Mouse (Mus musculus) heart, adult 9 months (tissue): Measurements from ENCODE around the gene Nprl3.
"Not testable (repeated sequence)": the region's sequence is repeated elsewhere in the genome, so short reads cannot be mapped to it uniquely, and the experiment has no call there.

Experiments
- DNase-seq, 2 experiments: peaks; one replicate each; pipeline ENCODE4 v3.0.0; 2022; ENCODE audit warnings: low spot score in 2 of 2

The Nprl3 gene

DNA sequence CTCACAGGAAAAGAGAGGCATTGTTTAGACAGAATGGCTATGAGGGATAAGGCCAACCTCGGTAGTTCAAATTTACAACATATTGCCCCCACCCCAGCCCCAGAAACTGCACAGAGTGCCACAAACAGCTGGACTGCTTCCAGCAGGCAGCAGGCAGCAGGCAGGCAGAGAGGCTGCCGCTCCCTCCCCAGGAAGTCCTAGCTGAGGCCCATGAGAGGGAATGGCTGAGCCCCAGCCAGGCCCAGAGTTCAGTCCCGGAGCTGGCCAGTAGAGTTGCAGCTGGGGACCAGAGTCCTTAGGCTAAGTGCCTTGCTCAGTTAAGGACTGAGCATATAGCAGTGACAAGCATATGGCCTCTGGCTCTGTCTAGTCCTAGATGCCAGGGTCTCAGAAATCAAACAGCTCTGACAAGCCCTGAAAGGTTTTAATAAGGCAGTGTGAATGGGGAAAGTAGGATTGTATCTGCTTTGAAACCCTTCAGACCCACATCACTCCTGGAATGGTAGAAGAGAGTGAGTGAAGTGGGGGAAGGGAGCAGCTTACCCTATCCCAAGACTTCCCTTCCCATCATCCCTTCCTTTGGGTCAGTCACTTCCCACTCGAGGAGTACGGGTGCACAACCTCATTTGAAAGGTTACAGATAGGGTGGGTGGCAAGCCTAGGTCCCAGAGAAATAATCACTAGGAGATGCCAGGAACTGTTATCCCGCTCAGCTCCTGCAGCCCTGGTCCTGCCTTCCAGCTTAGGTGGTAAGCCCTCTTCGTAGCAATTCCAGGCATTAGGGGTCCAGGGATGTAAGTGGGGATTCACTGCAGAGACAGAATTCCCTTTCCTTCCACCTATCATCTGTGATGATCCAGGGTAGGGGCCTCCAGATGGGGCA is 42.0 kb downstream of the Nprl3 start:
- peak in 1 of 2 experiments; percentile 50 for DNase-seq

DNA sequence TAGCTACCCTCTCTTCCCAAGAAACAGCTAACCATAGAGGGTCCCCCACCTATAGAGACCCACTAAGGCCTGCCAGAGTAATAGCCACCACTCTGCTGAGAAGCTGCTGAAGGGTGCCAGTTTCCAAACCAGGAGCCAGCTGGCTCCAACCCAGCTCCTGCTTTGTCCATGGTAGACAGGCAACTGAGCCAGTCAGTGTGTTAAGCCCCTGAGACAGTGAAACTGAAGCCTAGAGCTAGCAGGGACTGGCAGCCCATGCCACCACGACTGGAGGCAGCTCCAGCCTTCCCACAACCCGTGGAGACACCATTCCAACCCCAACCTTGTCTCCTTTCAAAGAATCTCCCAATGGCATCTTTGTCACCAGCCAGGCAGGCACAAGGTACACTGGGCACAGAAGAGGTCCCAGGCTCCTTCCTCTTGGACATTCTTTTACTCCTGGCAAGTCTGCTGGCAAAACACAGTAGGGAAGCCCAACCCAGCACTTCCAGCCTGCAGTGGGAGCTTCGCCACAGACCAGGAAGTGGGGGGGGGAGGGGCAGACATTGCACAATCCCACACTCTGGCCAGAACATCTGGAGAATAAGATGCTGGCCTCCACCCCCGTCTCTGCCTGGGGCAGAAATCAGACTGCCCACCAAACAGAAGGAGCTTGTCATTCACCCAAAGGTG is 42.9 kb downstream of the Nprl3 start:
- DNase-seq = peak; percentile 93

DNA sequence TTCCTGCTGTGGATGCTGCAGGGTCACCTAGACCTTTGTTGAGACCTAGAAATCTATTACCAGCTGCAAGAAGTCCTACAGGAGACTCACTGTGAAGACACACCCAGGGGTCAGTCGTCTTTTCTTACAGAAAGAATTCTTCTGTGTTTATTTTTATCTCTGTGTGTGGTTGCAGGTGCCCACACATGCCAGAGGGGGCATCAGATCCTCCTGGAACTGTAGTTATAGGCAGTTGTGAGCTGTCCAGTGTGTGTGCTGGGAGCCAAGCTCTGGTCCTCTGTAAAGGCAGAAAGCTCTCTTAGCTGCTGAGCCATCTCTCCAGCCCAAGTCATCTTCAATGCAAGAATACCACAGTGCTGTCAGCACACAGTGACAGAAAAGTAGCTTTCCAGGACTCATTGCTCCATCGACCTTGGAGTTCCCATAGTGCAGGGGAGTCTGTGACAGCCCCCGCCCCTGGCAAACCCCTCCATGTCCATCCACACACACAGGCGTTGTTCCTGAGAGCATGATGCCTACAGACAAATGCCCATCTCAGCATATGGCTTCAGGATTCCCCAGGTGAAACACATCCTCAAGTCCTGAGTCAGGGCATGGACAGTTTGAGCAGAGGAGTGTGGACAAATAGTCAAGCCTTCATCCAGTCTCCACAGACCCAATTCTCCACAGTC is 44.1 kb downstream of the Nprl3 start:
- no peak for DNase-seq

DNA sequence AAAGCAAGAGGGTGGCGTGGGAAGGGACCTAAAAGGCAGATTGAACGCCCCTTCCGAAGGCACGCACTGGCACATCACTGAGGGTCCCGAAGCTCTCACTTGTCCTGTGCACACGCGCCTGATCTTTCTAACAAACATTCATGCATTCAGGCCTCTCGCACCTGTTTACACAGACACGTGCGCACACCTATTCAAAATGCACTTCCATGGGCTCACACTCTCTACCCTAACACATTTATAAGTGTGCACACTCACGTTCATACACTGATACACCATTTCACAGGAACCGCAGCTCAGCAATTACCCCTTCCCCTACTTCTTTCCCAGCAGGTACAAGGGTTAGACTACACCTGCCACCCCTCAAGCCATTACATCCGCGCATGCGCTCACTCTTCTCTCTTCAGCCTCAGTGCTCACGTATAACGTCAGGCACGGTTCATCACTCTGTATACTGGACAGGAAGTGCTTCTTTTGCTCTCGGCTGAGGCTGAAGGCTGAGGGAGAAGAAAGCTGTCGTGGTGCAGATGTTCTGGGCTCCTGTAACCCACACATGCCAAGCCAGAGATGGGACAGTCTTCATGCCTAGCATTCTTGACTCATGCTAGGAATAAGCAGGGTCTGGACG is 44.8 kb downstream of the Nprl3 start:
- DNase-seq = no peak

DNA sequence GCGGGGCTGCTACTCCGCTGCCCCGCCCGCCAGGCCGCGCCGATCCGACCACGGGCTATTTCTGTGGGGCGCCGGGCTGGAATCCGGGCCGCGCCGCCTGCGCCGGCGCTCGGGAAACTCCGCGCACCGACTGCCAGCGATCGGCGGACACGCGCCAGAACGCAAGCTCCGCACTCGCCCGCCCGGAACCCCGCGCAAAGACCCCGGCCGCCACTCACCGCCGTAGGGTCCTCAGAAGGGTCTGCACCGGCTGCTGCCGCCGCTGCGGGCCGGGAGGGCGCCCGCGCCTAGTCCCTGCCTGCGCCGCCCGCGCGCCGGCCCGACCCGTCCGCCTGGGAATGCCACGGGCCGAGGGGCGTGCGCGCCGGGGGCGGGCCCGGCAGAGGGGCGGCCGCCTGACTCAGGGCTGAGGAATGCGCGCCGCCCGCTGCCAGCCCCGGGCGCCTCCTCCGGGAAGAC is 45.5 kb downstream of the Nprl3 start, which contains the start of gene Rhbdf1:
TSS of gene Rhbdf1 (minus strand) at position 350 of the 459 bp plus-strand sequence.
- peak; percentile 64 to 70 for DNase-seq

DNA sequence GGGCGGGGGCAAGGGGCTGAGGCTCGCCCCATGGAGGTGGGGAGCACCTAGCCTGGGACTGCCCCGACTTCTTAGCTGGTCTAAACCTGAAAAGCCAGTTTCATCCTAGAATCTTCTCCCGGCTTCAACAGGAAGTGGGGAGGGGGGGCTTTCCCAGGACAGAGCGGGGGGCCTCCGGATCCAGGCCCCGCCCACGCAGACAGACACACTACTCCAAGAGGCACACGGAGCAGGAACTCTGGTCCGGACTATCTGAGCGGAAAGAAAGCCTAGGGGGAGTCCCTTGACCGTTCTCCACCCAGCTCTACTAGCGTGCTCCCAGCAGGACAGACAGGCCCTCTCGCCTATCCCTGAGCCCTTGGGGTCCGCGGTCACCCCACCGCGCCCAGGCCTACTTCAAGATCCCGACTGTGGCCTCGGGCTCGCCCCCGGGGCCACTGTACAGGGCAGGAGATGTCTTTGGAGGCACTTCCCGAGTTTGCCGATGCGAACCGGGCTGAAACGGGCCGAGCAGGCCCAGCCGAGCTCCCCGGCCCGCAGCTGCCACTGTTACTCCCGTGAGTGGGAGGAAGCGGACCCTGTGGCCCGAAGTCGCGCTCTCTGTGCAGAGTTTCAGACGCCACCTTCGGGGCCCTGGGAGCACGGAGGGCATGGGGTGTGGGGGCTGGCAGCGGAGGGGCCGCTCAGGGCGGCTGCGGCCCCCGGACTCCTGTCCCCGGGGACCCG is 46.1 kb downstream of the Nprl3 start:
- peak; percentile 83 to 84 for DNase-seq

DNA sequence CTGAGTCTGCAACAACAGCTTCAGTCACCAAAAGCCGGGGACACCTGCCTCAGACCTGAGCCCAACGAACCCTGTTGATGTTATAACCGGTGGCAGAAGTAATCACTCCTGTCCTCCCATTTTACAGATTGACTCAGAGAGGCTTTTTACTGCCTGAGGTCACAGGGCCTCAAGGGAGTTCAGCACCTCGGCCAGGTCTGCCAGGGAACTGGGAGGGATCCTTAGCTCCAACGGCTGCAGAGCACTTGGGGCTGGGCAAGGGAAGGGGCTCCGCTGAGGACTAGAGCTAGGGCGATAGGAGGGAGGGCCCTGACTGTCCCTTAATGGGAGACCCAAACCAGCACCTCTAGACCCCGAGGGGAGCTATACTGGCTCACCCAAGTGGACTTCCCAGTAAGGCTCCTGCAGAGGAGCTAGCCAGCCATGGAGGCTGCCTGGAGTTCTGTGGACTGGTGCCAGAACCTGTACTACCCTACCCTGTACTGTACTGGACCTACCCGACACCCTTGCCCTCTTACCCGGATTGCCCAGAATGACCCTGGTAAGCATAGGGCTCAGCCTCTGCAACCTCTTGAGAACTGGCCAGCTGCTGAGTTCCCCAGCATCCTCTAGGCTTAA is 46.8 kb downstream of the Nprl3 start:
- DNase-seq = no peak

DNA sequence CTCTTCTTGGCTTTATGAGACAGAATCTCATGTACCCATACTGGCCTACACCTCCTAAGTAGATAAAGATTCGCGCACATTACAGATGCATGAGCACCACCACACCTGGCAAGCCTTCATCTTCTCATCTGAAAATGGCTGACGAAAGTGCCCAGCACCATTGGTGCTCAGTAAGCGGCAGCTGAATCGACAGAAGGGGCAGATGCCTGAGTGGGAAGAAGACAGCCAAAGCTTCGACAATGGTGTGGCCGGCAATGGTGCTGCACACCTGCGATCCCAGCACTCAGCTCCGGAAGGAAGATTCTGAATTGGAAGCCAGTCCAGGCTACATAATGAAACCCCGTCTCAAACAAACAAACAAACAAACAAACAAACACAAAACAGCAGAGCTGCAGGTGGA is 48.2 kb downstream of the Nprl3 start:
- DNase-seq = no peak

DNA sequence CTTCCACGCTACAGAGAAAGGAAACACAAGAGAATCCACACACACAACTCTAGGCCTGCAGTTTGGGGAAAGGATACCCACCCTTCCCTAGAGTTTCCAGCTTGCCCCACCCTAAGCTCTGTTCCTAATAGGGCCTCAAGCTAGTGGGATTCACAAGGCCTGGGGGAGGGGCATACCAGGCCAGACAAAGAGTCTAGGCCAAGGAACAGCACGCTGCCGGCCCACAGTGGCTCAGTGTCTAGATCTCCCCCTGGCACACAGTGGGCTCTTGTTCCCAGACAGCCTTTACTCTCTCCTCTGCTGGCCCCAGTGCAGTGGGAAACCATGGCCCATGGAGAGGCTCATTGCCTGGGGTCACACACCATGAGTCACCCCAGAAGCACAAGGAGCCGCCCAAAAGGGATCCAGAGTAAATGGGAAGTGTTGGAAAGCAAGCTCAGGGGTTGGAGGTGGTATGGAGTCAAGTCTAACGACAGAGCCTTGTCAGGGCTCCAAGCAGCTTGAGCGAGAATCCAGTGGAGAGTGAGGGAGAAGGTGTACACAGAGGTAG is 48.9 kb downstream of the Nprl3 start:
- DNase-seq = no peak

DNA sequence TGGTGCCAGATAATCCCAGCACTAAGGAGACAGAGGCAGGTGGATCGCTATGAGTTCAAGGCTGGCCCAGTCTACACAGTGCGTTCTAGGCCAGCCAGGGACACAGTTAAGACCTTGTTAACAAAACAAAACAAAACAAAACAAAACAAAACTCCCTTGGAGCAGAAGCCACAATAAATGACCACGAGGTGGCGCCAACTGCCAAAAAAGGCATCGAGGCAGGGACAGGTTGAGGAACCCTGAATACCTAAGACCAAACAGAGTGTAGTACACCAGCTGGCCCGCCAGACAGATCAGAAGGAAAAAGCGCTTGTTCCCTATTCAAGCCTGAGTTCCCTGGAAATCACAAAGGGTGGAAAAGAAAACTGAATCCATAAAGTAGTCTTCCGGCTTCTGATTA is 50.7 kb downstream of the Nprl3 start:
- peak in 1 of 2 experiments; percentile 62 for DNase-seq

DNA sequence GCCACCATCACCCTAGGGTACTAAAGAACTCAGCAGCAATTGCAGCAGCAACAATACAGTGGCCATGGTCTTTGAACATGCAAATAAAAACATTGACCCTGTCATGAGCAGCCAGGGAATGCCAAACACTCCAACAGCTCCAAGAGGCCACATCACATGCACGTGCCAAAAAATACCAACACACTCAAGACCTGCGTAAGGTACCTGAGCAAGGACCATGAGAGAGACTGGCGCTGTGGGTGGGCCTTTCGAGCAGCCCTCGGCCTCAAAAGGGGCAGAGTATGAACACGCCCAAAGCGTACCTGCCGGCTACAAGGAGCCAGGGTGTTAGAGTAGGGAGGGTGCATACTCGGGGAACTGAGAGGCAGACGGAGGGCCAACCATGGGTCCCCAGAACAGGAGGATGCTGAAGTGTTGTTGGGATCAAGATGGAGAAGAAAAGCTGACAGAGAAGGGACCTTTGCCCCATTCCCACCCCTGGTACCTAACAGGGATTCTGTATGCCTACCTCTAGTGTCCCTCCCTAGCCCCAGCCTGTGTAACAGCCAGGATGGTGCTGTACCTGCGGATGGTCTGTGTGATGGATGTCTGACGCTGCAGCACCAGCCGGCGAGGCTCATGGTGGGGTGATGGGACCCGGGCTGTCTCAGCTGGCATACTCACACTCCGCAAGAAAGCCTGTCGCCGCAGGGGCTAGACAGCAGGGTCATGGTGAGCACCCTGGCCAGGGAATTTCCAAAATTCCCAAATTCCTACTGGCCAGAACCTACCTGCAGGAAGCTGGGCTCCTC is 51.9 kb downstream of the Nprl3 start:
- no peak for DNase-seq

DNA sequence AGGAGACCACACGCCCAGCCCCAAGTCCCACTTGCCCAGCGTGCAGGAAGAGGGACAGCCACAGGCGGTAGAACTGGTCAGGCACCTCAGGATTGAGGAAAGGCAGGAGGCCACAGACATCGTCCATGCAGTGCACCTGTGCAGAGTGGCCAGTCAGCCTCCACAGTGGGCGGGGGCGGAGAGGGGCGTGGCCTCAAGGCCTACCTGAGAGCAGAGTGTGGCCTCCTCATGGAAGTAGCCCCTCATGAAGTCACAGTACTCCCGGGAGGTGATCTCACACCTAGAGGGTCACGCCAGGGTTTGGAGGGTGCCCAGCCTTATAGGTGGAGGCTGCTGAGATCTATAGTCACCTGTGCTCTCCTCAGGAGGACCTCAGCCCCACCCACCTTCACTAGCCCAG is 56.9 kb downstream of the Nprl3 start:
- no peak for DNase-seq

DNA sequence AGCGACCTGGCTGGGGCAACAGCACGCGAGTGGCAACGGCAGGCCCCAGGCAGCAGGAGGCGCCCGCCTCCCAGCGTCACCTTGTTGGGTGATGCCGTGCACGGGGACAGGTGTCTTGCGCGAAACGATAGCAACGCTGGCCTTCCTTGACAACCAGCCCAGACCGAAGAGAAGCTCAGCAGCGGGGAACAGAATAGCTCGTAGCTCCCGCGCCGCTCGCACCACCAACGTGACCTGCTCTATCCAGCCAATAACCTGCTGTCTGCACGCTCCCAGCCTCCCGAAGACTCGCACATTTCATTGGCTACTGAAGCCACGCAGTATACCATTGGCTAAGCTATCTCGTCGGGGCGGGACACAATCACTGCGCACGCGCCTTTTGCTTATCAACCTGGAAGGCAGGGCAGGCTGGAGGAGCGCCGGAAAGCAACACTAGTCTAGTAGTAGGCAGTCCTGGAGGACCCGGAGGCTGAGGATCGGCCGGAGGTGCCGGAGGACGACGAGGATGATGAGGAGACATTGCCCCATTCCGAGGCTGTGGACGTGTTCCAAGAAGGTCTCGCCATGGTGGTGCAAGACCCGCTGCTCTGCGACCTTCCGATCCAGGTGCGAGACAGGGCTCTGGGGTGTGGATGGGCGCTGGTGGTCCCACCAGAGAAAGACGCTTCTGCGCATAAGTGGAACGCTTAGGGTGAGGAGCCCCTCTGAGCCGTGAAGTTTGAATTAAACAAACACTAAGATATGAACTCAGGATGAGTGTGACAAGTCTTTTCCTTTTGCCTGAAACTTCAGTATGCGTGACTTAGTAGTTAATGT is 62.2 kb downstream of the Nprl3 start, which contains the start of gene Snrnp25:
TSS of gene Snrnp25 (plus strand) at position 358 of the 816 bp plus-strand sequence.
- DNase-seq = peak; percentile 98

DNA sequence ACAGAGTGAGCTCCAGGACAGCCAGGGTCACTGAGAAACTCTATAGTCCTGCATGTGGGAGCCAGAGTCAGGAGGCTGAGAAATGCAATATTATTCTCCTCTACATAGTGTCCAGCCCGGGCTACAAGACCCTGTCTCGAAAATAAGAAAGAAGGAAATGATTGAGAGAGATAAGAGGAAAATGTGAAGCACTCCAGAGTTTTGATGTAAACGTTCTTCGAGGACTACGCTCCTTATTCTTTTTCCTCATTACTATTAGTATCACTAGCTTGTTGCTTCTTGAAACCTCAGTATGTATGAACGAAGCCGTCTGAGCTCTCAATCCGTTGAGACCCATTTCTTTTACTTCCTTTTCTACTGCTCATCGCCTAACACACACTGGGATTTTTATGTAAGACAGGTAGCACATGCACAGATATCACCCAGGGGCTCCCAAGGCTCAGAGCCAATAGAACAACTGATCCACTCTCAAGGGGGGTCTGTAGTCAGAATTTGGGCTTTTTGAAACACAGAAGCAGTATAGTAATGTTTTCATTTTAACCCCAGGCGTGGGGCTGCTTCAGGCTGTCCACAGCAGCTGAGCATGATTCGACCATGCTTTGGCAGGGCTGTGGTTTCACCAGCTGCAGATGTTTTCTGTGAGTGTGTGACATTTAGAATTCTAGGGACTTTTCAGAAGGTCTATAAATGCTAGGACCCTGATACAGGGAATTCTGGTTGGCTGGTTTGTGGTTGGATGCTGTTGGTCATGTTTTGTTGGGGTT is 65.4 kb downstream of the Nprl3 start:
- no peak for DNase-seq

DNA sequence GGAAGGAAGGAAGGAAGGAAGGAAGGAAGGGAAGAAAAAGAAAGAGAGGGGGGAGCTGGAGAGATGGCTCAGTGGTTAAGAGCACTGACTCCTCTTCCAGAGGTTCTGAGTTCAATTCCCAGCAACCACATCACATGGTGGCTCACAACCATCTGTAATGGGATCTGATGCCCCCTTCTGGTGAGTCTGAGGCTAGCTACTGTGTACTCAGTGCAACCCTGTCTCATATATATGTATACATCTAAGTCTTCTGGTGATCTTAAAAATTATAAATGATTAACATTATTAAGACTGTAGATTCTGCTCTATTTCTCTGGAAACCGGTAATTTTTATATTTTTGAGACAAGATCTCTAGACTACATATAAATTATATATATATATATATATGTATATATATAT is 66.5 kb downstream of the Nprl3 start:
- not testable (repeated sequence) for DNase-seq

DNA sequence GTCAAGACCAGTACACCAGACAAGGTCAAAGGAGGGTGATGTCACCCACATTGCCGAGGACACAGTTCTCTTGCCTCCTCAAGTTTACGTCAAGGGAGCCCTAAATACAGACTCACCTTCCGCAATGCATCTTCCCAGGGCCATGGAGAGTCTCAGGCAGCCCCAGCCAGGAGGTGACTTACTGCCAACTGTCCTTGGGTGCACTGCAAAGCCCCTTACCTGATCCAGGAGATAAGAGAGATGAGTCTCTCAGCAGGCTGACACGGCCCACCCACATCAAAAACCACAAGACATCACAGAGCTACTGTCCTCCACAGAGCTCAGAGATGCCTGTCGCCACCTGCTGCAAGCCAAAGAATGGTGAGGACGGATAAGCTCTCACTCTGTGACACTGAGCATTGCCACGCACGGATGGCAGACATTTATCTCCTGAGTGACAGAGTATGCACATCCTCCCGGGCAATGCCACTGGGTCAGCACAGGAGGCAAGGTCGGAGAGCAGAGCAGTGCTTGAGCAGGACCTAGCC is 67.4 kb downstream of the Nprl3 start, which contains the start of gene Il9r:
TSS of gene Il9r (minus strand) at position 205 of the 527 bp plus-strand sequence.
- DNase-seq = no peak

DNA sequence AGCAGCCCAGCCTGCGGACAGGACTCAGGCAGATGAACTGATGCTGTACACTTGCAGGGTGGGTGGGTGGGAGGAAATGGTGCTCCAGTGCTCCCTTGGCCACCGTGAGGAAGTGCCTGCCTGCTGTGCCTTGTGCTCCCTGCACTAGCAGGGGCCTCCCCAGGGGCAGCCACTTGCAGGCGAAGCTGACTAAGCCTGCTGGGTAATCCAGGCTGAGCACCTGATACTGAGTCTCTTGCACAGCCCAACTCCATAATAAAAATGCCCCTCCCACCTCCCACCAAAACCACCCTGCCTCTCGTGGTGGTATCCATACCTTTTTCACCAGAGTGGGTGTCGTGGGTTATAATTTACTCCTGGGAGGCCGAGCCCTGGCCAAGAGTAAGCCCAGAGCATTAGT is 68.3 kb downstream of the Nprl3 start:
- no peak for DNase-seq
